Mouse (Mus musculus): ENCODE measurements at regions not wholly inside any gene's neighbourhood (a gene's known extent, or its start where the extent isn't known, plus 50 kb on each side); places are given as distances from the start of the nearest gene placed in this dataset.

GRCm38 (mm10) chr8:8484546-8484945 lies 176.5 kb downstream of the Efnb2 start:
- no peak for DNase-seq (ENCODE audit: low spot score)

DNA sequence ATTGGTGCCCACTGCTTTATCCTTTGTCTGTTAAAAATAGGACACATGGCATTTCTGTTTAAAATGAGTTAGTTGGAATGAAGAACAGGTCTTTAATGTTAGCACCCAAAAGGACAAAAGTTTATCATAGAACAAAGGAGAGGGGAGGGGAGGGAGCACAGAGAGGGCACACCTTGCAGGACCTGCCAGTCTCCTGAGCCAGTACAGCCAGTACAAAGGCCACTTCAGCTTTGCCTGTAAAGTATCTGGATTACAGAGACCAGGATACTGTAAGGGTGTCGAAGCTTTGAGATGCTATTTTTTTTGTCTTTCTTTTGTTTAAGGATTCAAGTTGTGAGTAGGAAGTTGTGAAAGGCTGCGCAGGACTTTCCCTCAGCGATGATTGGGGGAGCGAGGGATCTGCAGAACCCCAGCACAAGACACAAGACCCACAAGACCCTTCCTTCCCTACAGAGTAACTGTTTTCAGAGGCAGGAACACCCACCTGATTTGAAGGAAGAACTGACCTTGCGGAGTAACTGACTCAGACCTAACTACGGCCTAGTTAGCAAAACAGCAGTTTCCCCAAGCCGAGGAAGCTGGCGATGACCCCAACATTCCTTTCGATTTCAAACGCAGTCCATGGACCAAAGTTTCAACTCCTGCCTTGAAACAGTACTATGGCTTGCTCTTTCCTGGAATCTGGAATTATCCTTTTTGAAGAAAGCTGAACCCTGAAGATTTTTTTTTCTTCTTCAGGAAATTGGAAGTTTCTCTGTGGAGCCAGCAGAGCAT lies 178.1 kb downstream of the Efnb2 start:
- DNase-seq (ENCODE audit: low spot score): no peak

DNA sequence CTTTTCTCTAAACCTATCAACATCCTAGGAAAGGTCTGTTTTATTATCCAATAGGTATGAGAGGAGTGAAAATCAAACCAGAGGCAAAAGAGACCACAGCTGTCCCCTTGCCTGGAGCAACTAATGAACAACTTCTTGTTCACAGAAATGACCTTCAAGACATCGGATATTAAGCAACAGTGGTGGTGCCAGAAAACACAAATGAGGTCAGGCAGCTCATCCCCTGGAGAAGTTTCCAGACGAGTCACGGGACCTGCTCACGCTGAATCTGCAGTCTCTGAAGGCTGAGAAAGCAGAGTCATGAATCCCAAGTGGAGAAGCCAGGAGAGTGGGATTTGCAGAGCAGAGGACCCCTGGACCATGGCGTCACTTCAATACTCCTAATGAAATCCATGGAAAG lies 183.6 kb downstream of the Efnb2 start:
- DNase-seq (ENCODE audit: low spot score): no peak

DNA sequence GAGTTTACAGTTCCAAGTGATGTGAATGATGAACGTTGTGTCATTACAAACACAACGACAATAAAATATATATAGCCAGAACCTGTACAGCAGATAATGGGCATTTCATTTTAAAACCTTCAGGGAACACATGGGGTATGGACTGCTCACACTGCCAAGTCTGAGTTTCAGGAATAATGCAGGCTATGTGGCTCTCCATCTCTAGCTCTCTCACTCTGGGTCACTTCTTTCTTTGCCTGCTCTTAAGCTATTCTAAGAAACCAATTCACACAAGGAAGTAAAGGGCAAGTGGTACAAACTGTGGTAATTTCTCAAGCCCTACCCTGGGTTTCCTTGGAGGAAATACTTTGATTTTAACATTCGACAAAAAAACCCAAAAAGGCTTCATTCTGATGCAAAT lies 192.5 kb downstream of the Efnb2 start:
- no peak for DNase-seq (ENCODE audit: low spot score)

DNA sequence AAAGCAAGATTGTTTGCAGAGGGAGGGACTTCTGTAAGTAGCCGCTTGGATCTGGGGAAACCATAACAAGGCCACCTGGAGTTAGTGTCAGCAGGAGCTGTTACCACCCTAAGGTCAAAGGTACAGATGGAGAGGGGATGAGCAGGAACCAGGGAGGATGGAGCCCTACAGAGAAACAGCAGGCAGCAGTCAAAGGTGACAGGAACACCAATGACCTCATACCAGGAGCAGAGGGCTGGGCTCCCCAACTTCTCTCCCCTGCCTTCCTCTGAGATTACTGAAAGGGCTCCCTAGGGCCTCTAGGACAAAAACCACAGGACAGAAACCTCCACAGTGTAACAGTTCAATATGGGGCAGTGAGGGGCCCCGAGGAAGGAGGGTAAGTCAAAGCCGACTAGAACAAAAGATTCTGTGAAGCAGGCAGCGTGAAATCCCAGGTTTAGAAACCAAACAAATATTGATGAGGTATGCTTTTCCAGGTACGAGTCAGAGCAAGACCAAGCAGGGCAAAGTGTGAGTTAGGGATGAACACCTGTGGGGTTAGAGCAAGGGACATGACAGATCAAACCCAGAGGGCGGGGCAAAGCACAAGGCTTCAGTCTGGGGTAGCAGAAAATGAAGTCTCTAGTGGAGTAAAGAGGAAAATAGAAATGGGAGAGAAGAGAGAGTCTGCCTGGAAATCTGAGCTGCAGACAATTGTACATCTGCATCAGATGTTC lies 194.4 kb downstream of the Efnb2 start:
- DNase-seq (ENCODE audit: low spot score): no peak

GRCm38 (mm10) chr8:8462455-8462854 lies 198.6 kb downstream of the Efnb2 start:
- no peak for DNase-seq (ENCODE audit: low spot score)

DNA sequence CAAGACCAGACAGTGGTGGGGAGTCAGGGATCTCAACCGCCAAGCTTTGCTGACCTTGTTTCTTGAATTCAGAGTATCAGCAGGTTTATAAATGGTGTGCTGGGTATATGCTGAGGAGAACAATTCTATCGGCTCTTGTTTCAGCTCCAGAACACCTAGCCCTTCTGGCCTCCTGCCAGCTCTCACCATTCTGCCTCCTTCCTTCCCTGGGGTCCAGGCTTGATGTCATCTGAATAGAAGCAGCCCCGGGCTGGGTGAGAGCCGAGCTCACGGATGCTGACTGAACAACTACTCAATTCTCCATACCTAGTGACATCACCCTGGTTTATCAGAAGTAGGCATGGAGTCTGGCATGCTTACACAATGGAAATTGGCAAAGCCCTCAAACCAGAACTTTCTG lies 203.5 kb downstream of the Efnb2 start:
- no peak for DNase-seq (ENCODE audit: low spot score)

DNA sequence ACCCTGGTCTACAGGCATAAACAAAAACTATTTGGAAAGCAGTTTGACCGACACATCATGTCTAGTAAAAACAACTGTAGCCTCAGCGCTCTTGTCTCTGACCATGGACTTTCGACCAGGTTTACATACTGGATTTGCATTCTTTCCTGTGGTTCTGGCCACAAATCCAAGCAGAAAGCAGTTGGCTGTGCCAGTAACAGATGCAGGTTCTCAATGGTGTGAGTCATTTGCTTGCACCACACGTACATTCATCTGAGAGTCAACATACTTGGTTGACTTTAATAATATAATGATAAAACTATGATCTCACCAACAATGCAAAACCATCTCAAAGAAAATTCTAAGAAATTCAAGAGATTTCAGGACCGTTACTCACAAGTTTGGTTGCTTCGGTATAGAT lies 207.1 kb downstream of the Efnb2 start:
- DNase-seq (ENCODE audit: low spot score): no peak

DNA sequence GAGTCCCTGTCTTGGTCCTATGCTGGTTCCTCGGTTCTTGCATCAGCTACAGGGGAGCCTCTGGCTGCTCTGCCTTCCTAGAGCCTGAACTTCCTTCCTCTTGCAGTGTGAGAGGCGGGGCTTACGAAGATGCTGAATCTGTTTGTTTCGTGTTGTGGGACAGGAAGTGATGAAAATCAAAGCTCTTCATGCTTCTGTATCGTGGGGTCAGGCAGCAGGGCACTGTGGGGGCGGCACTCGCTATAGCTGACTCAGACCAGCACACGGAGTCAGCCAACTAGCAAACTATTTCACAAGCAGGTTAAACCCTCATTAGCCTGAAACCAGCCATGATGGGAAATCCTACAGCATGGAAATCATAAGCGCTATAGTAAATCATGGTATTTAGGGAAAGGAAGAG lies 208.8 kb downstream of the Efnb2 start:
- DNase-seq (ENCODE audit: low spot score): no peak

- no peak for DNase-seq (ENCODE audit: low spot score)
Measured at GRCm38 (mm10) chr8:8448911-8449310, 212.1 kb downstream of the Efnb2 start.

- no peak for DNase-seq (ENCODE audit: low spot score)
Measured at GRCm38 (mm10) chr8:8441568-8441967, 219.5 kb downstream of the Efnb2 start.

DNA sequence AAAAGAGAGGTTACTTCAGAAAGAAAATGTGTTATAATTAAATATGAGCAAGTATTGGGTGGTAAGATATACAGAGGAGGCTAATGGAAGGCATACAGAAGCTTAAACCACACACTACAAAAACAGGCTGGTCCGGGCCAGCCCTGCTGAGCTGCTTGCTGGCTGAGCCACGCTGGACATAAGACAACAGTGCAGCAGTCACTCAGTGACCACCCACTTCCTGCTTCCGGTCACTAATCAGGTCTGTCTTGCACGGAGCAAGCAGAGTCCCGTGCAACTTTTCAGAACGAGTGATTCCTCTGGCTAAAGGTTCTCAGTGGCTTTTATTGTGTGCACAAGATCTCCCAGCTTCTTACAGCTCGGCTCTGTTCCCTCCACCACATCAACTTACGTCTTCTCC lies 220.1 kb downstream of the Efnb2 start:
- no peak for DNase-seq (ENCODE audit: low spot score)

GRCm38 (mm10) chr8:8426201-8426600 lies 234.8 kb downstream of the Efnb2 start:
- DNase-seq (ENCODE audit: low spot score): no peak

GRCm38 (mm10) chr8:8423443-8423842 lies 237.6 kb downstream of the Efnb2 start:
- DNase-seq (ENCODE audit: low spot score): no peak

- DNase-seq (ENCODE audit: low spot score): no peak
Measured at GRCm38 (mm10) chr8:8421713-8422112, 239.3 kb downstream of the Efnb2 start.

GRCm38 (mm10) chr8:8419360-8420330 lies 241.4 kb downstream of the Efnb2 start:
- DNase-seq (ENCODE audit: low spot score): no peak

DNA sequence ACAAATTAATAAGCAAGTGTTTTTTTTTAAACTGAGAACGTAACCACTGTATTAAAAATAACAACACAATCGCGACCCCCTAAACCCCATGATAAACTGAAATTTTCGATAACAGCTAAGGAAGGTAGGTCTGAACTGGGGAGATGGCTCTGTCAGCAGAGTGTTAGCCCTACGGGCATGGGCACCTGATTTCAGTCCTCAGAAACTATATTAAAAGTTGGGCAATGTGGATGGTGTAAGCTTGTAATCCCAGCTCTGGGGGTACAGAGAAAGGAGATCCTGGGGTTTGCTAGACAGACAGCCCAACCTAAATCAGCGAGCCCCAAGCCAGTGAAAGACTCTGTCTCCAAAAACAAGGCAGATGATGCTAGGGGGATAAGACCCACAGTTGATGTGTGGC lies 242.1 kb downstream of the Efnb2 start:
- DNase-seq (ENCODE audit: low spot score): no peak

DNA sequence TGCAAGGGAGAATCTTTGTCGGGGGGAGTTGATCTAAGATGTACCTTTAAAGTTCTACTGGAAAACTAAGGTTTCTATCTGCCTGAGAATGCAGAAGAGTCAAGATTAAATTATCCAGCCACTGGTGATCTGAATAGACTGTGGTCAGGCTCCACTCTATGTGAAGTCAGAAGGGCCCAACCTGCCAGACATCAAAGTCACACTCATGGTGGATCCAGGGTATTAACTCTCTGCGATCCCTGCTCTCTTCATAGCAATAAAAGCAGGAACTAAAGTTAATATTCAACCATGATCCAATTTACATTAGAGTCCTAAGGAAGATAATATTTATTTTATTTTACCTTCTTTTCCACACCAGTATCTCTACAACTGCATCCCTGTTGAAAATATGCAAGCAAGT lies 242.5 kb downstream of the Efnb2 start:
- DNase-seq (ENCODE audit: low spot score): no peak

- DNase-seq (ENCODE audit: low spot score): no peak
Measured at GRCm38 (mm10) chr8:8416092-8416701, 244.8 kb downstream of the Efnb2 start.

- DNase-seq (ENCODE audit: low spot score): no peak
Measured at GRCm38 (mm10) chr8:8407357-8407756, 253.7 kb downstream of the Efnb2 start.

DNA sequence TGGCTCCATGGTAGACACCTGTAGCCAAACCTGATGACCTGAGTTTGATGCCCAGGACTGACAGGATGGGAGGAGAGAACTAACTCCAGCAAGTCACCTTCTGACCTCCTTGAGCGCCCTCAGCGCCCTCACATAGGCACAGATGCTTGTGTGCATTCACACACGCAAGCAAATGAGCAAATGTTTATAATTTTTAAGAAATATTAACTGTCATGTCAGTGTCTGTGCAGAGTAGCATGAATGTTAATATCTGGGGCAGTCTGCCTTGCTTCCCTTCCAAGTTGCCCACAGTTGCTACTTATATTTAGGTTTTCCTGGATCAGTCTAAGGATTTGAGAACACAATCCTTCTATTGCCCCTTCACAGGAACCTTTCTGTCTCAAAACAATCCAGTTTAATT lies 257.6 kb downstream of the Efnb2 start:
- no peak for DNase-seq (ENCODE audit: low spot score)

DNA sequence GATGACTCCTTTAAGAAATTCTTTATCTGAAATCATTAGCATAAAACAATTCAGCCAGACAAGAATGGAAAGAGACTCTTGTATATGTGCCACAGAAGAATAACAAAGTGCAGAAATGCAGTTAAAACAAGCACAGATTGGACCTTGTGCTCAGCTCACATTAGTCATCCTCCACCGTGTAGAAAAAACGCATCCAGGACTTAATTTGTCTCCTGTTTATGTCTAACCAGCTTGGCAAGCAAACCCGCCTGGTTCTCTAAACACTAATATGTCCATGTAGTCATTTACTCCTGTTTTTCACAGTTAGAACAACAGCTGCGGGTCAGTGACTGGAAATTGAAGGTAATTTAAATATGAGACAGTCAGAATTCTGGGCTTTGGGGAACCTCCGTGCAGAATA lies 268.7 kb downstream of the Efnb2 start:
- no peak for DNase-seq (ENCODE audit: low spot score)

All from T-cell, adult 2 months (primary cell).